Mouse (Mus musculus): ENCODE results near the gene Sgip1. TPM values are rescaled to one million over a fixed set of nuclear protein-coding genes. Genes with fewer than 3 reads are reported as not detected.

Sgip1 gene
- polyA plus RNA-seq, 1 experiment = not detected

DNA sequence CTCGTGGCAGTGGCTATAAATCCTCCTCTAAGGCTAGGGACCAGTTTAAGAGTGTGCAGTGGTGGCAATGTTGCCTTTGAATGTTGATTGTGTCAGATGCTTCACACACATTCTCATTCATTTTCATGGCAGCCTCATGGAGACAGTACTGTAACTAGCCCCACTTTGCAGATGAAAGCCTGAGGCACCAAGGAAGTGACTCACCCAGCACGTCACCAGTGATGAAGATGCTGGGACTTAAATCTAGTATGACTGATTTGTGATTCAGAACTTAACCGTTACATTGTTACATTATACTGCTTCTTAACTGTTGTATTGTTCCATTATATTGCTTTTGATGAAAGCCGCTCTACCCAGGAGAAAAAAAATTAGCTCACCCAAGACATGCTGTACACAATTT lies 145.8 kb downstream of the Sgip1 start:
- Histone ChIP-seq H3K4me3 (ENCODE audit: insufficient read depth, low read depth, low read length) (no peak overlapping the region), H3K4me1 (ENCODE audit: control insufficient read depth, insufficient read depth, insufficient read length, low read length) (no peaks in the 10 kb centered on the region), H3K27ac (replicated peaks; ENCODE audit: low read depth, low read length) (no peak overlapping the region)

DNA sequence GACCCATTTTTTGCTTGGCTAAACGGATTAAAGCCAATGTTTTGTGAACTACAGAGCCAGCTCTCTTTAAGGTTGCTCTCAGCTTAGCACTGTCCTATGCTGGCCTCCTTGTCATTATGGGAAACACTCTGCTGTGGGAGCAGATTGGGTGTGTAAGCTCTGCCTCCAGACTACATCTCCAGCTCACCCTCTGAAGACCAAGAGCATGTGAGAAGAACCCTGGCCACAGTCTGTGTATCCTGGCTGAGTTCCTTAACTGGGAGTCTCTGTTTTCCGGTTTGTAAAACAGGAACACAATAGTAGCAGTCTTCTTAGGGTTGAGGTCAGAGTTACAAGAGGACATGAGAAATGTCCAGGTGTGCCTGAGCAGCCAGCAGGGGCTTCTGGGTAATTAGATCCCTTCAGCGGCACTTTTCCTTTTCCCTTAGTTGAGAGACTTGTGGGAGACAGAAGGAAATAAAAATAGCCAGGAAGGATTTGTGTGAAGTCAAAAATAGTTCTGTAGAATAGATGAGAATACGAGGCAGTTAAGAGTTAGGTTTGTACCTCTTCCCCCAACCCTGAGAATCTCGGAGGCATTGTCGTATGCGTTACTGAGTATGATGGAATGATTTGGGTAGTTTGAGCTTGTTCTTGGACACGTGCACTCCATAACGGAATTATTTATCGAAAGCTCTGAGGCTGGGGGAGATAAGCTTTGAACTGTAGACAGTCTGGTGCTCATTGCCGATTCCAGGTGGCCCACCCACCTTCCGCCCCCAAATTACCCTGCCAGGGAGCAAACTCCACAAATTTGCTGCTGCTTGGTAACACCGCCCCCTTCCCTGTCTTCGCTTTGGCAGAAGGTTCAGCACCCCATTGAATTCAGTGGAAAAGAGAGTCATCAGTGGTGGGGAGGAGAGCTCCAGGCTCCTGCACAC lies 146.9 kb downstream of the Sgip1 start:
- no peaks in the 10 kb centered on the region for H3K4me1 ChIP-seq (ENCODE audit: control insufficient read depth, insufficient read depth, insufficient read length, low read length)
- H3K27ac ChIP-seq (replicated peaks; ENCODE audit: low read depth, low read length) = no peak overlapping the region
- no peak overlapping the region for H3K4me3 ChIP-seq (ENCODE audit: insufficient read depth, low read depth, low read length)

DNA sequence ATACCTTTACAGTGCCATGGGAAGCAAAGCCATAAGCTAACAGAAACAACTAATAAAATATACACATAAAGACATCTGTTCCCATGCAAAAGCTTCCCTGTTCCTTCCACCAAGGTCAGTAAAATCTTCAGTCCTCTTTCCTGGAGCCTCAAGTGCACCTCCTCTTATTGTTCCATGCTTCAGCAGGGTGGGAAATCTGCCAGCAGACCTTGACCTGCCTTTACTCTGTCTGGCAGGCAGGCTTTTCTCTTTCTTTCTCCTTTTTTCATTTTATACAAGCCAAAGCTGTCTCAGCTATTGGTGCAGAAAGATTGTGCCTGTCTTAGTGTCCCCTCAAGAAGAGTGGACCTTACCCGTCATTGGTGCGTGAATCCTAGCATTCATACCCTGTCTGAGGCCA lies 154.8 kb downstream of the Sgip1 start:
- Histone ChIP-seq H3K4me1 (ENCODE audit: control insufficient read depth, insufficient read depth, insufficient read length, low read length) (no peaks in the 10 kb centered on the region), H3K27ac (replicated peaks; ENCODE audit: low read depth, low read length) (no peak overlapping the region), H3K4me3 (ENCODE audit: insufficient read depth, low read depth, low read length) (no peak overlapping the region)

DNA sequence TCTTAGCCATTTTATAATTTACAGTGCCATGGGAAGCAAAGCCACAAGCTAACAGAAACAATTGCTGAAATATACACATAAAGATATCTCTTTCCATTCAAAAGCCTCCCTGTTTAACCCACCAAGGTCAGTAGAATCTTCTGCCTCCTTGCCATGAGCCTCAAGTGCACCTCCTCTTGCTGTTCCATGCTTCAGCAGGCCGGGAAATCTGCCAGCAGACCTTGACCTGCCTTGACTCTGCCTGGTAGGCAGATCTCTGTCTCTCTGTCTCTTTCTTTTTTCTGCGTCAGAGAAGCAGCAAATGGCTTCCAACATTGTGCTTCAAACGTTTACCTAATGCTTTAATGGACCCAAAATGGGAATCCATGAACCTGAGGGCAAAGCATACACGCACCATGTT lies 157.9 kb downstream of the Sgip1 start:
- H3K4me1 ChIP-seq (ENCODE audit: control insufficient read depth, insufficient read depth, insufficient read length, low read length) = no peaks in the 10 kb centered on the region
- H3K4me3 ChIP-seq (ENCODE audit: insufficient read depth, low read depth, low read length) = no peak overlapping the region

GRCm38 (mm10) chr4:102899683-102900082 lies 158.6 kb downstream of the Sgip1 start:
- no peak overlapping the region for H3K4me3 ChIP-seq (ENCODE audit: insufficient read depth, low read depth, low read length)
- H3K4me1 ChIP-seq (ENCODE audit: control insufficient read depth, insufficient read depth, insufficient read length, low read length) = no peaks in the 10 kb centered on the region
- no peak overlapping the region for H3K27ac ChIP-seq (replicated peaks; ENCODE audit: low read depth, low read length)

More for the DNA sequence above, 157.9 kb downstream of the Sgip1 start:
- no peak overlapping the region for H3K27ac ChIP-seq (replicated peaks; ENCODE audit: low read depth, low read length)

- Histone ChIP-seq H3K4me3 (ENCODE audit: insufficient read depth, low read depth, low read length) (no peak overlapping the region), H3K27ac (replicated peaks; ENCODE audit: low read depth, low read length) (no peak overlapping the region), H3K4me1 (ENCODE audit: control insufficient read depth, insufficient read depth, insufficient read length, low read length) (no peaks in the 10 kb centered on the region)
Observed at GRCm38 (mm10) chr4:102900166-102900565, 159.1 kb downstream of the Sgip1 start.

DNA sequence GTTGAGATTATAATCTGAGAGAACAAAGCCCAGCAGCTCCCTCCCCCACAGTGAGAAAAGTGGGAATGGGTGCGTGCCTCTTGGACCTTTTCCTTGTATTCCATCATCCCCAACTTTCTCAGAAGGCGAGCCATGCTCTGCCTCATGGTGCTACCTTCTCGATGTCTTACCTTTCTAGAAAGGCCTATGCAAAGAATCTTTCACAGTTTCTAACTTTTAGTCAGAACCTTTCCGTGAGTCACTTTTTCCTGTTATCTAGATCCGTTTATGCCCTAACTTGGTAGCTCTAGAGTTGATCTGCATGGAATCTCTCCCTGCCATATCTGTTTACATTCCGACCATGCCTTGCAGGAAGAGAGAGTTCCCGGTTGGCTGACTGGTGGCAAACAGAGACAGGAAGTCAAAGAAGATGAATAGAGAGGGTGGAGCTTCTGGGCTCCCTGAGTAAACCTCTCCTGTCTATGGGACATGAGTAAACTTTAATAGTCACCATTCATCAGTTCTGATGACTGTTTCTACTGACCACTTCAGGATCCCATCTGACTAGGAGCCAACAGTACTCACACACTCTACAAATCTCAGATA lies 166.8 kb downstream of the Sgip1 start:
- Histone ChIP-seq H3K4me3 (ENCODE audit: insufficient read depth, low read depth, low read length) (no peak overlapping the region), H3K4me1 (ENCODE audit: control insufficient read depth, insufficient read depth, insufficient read length, low read length) (no peaks in the 10 kb centered on the region), H3K27ac (replicated peaks; ENCODE audit: low read depth, low read length) (no peak overlapping the region)

- H3K4me3 ChIP-seq (ENCODE audit: insufficient read depth, low read depth, low read length) = no peak overlapping the region
- no peak overlapping the region for H3K27ac ChIP-seq (replicated peaks; ENCODE audit: low read depth, low read length)
- H3K4me1 ChIP-seq (ENCODE audit: control insufficient read depth, insufficient read depth, insufficient read length, low read length) = no peaks in the 10 kb centered on the region
Observed at GRCm38 (mm10) chr4:102910191-102910590, 169.1 kb downstream of the Sgip1 start.

DNA sequence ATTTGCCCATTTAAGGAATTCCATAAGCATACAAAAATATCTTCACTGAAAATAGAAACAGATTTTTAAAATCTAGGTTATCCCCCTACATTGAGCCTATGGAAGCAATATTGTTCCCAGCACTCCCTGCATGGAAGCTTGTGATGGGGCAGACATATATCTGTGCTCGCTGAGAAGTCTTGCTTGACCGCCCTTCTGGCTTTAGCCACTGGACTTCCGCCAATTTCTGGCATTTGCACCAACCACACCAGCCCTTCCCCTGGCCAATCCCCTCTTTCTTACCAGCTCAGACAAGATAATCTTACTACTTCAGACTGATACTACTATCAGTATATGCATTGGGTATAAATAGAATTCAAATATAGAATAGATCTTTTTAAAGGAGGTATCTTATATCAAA lies 172.1 kb downstream of the Sgip1 start:
- Histone ChIP-seq H3K4me1 (ENCODE audit: control insufficient read depth, insufficient read depth, insufficient read length, low read length) (no peaks in the 10 kb centered on the region), H3K27ac (replicated peaks; ENCODE audit: low read depth, low read length) (no peak overlapping the region), H3K4me3 (ENCODE audit: insufficient read depth, low read depth, low read length) (no peak overlapping the region)

DNA sequence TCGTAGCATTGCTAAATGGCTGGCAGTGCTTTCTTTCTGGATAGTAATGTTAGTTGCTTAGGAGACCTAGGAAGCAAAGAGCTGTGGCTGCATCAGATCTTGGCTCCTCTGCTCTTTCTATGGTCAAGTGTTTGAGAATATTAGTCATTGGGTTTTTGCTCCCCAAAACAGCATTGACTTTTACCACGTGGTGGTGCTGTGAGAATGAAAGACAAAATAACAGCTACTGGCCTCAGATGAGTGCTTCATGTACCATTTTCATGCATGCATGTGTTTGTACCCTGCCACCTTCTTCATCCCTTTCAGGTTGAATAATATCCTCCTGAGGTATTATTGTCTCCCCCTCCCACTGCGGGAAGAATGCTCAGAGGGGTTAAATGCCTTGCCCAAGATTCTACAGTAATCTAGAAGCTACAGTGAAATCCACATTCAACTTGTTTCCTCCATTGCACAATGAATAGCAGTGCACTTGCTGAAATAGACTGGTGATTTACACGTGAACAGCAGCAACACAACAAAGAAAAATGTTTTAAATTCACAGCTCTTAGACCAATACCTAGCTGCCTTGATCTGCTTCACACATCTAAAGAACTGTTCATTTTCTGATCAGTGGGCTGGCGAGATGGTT lies 172.7 kb downstream of the Sgip1 start:
- no peaks in the 10 kb centered on the region for H3K4me1 ChIP-seq (ENCODE audit: control insufficient read depth, insufficient read depth, insufficient read length, low read length)
- no peak overlapping the region for H3K4me3 ChIP-seq (ENCODE audit: insufficient read depth, low read depth, low read length)
- no peak overlapping the region for H3K27ac ChIP-seq (replicated peaks; ENCODE audit: low read depth, low read length)

DNA sequence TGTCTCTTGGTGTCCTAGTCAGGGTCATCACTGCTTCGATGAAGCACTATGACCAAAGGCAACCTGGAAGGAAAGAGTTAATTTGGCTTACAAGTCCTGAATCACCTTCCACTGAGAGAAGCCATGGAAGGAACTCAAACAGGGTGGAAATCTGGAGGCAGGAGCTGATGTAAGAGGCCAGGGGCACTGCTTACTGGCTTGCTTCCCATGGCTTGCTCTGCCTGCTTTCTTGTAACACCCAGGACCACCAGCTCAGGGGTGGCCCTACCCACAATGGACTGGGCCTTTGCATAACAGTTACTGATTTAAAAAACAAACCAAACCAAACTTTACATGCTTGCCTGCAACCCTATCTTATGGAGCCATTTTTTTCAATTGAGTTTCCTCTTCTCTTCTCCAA lies 177.1 kb downstream of the Sgip1 start:
- H3K4me1 ChIP-seq (ENCODE audit: control insufficient read depth, insufficient read depth, insufficient read length, low read length) = no peaks in the 10 kb centered on the region
- H3K27ac ChIP-seq (replicated peaks; ENCODE audit: low read depth, low read length) = no peak overlapping the region
- no peak overlapping the region for H3K4me3 ChIP-seq (ENCODE audit: insufficient read depth, low read depth, low read length)

- Histone ChIP-seq H3K4me3 (ENCODE audit: insufficient read depth, low read depth, low read length) (no peak overlapping the region), H3K27ac (replicated peaks; ENCODE audit: low read depth, low read length) (no peak overlapping the region), H3K4me1 (ENCODE audit: control insufficient read depth, insufficient read depth, insufficient read length, low read length) (no peaks in the 10 kb centered on the region)
Observed at GRCm38 (mm10) chr4:102929491-102929890, 188.4 kb downstream of the Sgip1 start.

DNA sequence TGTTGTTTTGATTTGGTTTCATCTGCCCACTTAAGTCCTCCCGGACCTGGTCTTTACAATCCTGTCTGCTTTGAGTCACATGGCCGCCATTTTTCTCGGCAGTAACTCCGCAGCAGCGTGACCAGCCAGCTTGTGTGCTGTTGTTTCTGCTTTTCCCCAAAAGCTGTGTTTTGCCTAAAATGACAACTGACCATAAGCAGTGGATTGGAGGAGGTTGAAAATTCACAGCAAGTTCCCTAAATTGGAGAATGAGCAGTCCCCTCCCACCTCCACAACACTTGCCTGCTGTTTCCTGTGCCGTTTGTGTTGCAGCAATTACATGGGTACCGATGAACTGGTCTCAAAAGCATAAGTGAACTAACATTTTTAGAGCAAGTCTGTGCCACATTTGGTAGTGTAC lies 189.6 kb downstream of the Sgip1 start:
- no peaks in the 10 kb centered on the region for H3K4me1 ChIP-seq (ENCODE audit: control insufficient read depth, insufficient read depth, insufficient read length, low read length)
- no peak overlapping the region for H3K4me3 ChIP-seq (ENCODE audit: insufficient read depth, low read depth, low read length)
- no peak overlapping the region for H3K27ac ChIP-seq (replicated peaks; ENCODE audit: low read depth, low read length)

DNA sequence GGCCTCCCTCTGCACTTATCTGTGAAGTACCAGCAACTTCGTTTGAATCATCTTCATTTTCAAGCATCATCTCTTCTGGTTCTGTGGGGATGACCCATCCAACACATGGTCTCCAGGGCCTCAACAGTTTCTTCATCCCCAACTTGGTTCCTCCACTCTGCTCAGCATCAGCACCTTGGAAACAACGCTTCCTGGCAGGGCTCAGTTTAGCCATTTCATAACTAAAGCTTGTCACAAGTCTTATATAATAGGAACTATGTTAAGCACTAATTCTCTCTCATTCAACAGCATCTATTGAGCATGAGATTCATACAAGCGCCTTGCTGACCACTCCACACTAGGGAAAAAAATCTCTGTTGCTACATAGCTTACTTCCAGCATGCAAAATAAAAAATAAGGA lies 199.2 kb downstream of the Sgip1 start:
- Histone ChIP-seq H3K27ac (replicated peaks; ENCODE audit: low read depth, low read length) (no peak overlapping the region), H3K4me3 (ENCODE audit: insufficient read depth, low read depth, low read length) (no peak overlapping the region), H3K4me1 (ENCODE audit: control insufficient read depth, insufficient read depth, insufficient read length, low read length) (no peaks in the 10 kb centered on the region)

DNA sequence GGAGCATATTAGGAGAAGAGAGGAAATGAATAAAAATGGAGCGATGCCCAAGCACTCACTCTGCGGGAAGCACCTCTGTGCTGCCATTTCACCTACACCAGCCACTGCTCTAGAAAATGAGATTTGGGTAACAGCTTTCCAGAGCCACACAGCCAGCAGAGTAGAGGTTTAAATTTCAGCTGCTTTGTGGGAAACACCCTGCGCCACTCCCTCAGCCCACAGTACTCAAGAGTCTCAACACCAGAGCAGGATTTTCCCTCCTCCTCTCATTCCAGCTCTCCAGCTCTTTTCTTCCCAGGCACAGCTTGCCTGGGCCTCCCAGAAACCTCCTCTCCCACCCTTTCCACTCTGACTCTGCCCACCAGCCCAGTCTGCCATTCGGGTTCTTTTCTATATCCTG lies 199.6 kb downstream of the Sgip1 start:
- H3K4me3 ChIP-seq (ENCODE audit: insufficient read depth, low read depth, low read length) = no peak overlapping the region
- H3K4me1 ChIP-seq (ENCODE audit: control insufficient read depth, insufficient read depth, insufficient read length, low read length) = no peaks in the 10 kb centered on the region
- H3K27ac ChIP-seq (replicated peaks; ENCODE audit: low read depth, low read length) = no peak overlapping the region

DNA sequence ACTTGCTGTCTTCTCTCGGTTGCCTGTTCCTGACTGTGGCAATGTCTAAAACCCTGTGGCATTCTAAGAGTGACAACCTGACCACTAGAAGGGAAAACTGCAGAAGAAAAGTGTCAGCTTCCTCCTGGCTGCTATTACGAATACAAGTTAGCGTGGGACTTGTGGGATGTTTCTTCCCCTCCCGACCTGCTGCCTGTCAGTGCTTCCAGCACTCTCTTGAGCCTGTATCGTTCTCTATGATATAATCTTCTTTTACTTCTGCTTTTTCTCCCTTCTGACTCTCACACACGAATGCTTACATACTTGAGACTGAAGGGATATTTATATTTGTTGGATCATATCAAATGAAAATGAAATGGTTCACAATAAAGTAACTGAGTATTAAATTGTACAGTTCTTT lies 203.2 kb downstream of the Sgip1 start:
- no peak overlapping the region for H3K27ac ChIP-seq (replicated peaks; ENCODE audit: low read depth, low read length)
- no peak overlapping the region for H3K4me3 ChIP-seq (ENCODE audit: insufficient read depth, low read depth, low read length)
- no peaks in the 10 kb centered on the region for H3K4me1 ChIP-seq (ENCODE audit: control insufficient read depth, insufficient read depth, insufficient read length, low read length)

All from brown adipose tissue, adult 24 weeks (tissue).